Mouse (Mus musculus) midbrain, embryonic 16.5 days (tissue): ENCODE measurements around the gene Krt222. TPM values are rescaled to one million over a fixed set of nuclear protein-coding genes. Genes with fewer than 3 reads are reported as not detected.

Experiments used
- ATAC-seq: fragments of 200-750 bp; cut with Nextera tagmentation; 2 replicates; pipeline ENCODE4 v1.8.0; 2017; ENCODE audit warnings: moderate TSS enrichment
- H3K27ac ChIP-seq: fragments of 300-500 bp; sonication (generic); 2 replicates; pipeline ENCODE4 v1.5.1; 2014; ENCODE audit warnings: mild to moderate bottlenecking, low read length, mixed read lengths
- H3K27me3 ChIP-seq: fragments of 300-500 bp; sonication (generic); 2 replicates; pipeline ENCODE4 v1.6.1; 2014; ENCODE audit warnings: low read depth, low read length, mixed read lengths; ENCODE audit not compliant: control insufficient read depth, insufficient read depth
- H3K36me3 ChIP-seq: fragments of 300-500 bp; sonication (generic); 2 replicates; pipeline ENCODE4 v1.6.1; 2014; ENCODE audit warnings: mild to moderate bottlenecking, low read length, moderate library complexity, mixed read lengths; ENCODE audit not compliant: control insufficient read depth, insufficient read depth
- H3K4me1 ChIP-seq: fragments of 300-500 bp; sonication (generic); 2 replicates; pipeline ENCODE4 v1.6.1; 2014; ENCODE audit warnings: mild to moderate bottlenecking, low read length, mixed read lengths; ENCODE audit not compliant: control insufficient read depth, insufficient read depth
- H3K4me2 ChIP-seq: fragments of 300-500 bp; sonication (generic); 2 replicates; pipeline ENCODE4 v1.6.1; 2014; ENCODE audit warnings: mild to moderate bottlenecking, low read length, mixed read lengths
- H3K4me3 ChIP-seq: fragments of 300-500 bp; sonication (generic); 2 replicates; pipeline ENCODE4 v1.5.1; 2014; ENCODE audit warnings: low read depth, mild to moderate bottlenecking, low read length, moderate library complexity, mixed read lengths
- H3K9ac ChIP-seq: fragments of 300-500 bp; sonication (generic); 2 replicates; pipeline ENCODE4 v1.6.1; 2014; ENCODE audit warnings: low read depth, low read length, mixed read lengths
- H3K9me3 ChIP-seq: fragments of 300-500 bp; sonication (generic); replicated peaks from 2 replicates; pipeline ENCODE4 v1.6.1; 2014; ENCODE audit warnings: mild to moderate bottlenecking, low read length, mixed read lengths; ENCODE audit not compliant: control insufficient read depth, poor library complexity, severe bottlenecking
- WGBS: fragments of 180-500 bp; shearing (Covaris S2); extraction: QIAGEN DNeasy Blood & Tissue Kit; methylation state at CpG from one replicate; pipeline ENCODE4 v1.1.7; 2014; 5-methylcytosine and 5-hydroxymethylcytosine counted together
- polyA plus RNA-seq: library from polyadenylated mRNA; unstranded; fragments of >200 nt; fragmentation: Nextera tagmentation; extraction: Ambion mirVana; gene quantifications from 2 replicates; pipeline ENCODE4 v1.2.1, GENCODE M21; 2015

Krt222 gene
- polyA plus RNA-seq, 1 experiment from 2014 or later = 11.3 TPM

GRCm38 (mm10) chr11:99207449-99207848 lies 36.4 kb downstream of the Krt222 start:
- WGBS = 33% methylated on average over 2 of the region's 2 CpGs
- no peak overlapping the region for H3K4me3 ChIP-seq
- no peak for ATAC-seq
- H3K4me1 ChIP-seq = no peaks in the 10 kb centered on the region
- peaks cover 16% of the 10 kb centered on the region for H3K36me3 ChIP-seq
- H3K4me2 ChIP-seq = no peak overlapping the region
- no peaks in the 10 kb centered on the region for H3K27me3 ChIP-seq
- no peaks in the 10 kb centered on the region for H3K9me3 ChIP-seq
- H3K9ac ChIP-seq = no peak overlapping the region
- no peak overlapping the region for H3K27ac ChIP-seq

- no peak for ATAC-seq
- H3K4me1 ChIP-seq = no peaks in the 10 kb centered on the region
- no peak overlapping the region for H3K9ac ChIP-seq
- H3K36me3 ChIP-seq = peaks cover 11% of the 10 kb centered on the region
- H3K4me3 ChIP-seq = no peak overlapping the region
- no peak overlapping the region for H3K27ac ChIP-seq
- H3K4me2 ChIP-seq = no peak overlapping the region
- H3K9me3 ChIP-seq = no peaks in the 10 kb centered on the region
- WGBS = 35% methylated on average over 2 of the region's 2 CpGs
- no peaks in the 10 kb centered on the region for H3K27me3 ChIP-seq
These were observed 36.9 kb downstream of the Krt222 start for GRCm38 (mm10) chr11:99206954-99207353.

DNA sequence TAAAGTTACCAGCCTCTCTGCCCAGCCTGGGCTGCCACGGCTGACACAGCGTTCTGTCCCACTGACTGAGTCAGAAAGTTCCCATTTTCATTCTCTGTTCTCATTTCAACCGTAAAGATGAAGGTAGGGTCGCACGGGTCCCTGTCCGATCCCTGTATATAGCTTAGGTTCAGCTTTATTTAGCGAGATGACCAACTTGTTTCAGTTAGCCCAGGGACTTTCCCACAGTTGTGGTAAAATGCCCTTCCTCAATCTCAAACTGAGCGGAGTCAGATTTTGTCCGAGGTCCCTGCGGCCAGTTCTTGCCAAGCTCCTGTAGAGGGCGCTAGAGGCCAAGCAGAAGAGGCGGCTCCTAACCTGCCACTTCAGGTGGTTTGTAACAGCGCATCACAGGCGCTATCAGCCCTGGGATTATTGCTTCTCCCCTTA lies 54.7 kb downstream of the Krt222 start:
- H3K27ac ChIP-seq = no peak overlapping the region
- WGBS = 25% methylated on average over 14 of the region's 14 CpGs
- no peak overlapping the region for H3K4me2 ChIP-seq
- H3K9me3 ChIP-seq = no peaks in the 10 kb centered on the region
- H3K9ac ChIP-seq = no peak overlapping the region
- no peaks in the 10 kb centered on the region for H3K36me3 ChIP-seq
- ATAC-seq = no peak
- no peaks in the 10 kb centered on the region for H3K4me1 ChIP-seq
- no peaks in the 10 kb centered on the region for H3K27me3 ChIP-seq
- H3K4me3 ChIP-seq = no peak overlapping the region

DNA sequence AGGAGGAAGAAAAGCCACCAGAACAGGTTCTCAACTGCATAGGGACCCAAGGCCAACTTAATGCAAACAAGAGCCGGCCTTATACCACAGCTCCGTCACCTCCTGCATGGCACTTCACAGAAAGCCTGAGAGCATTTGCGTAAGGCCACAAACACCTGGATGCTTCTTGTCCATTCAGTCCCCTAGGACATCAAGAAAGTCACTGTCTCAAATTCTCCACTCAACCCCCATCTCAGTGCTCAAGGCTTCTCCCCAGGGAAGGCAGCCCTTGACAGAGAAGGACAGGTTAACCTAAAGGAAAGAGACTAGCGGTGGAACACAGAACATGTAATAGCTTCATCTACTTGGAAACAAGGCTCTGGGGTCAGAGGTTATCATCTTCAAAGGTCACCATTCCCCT lies 56.5 kb downstream of the Krt222 start:
- Histone ChIP-seq H3K27me3 (no peaks in the 10 kb centered on the region), H3K4me3 (no peak overlapping the region), H3K36me3 (no peaks in the 10 kb centered on the region), H3K9me3 (no peaks in the 10 kb centered on the region), H3K4me2 (no peak overlapping the region), H3K9ac (no peak overlapping the region), H3K4me1 (no peaks in the 10 kb centered on the region), H3K27ac (no peak overlapping the region)
- no peak for ATAC-seq
- WGBS = 92% methylated on average over 4 of the region's 4 CpGs

GRCm38 (mm10) chr11:99186836-99187235 lies 57.0 kb downstream of the Krt222 start:
- Histone ChIP-seq H3K4me1 (no peaks in the 10 kb centered on the region), H3K4me3 (no peak overlapping the region), H3K36me3 (no peaks in the 10 kb centered on the region), H3K27ac (no peak overlapping the region), H3K27me3 (no peaks in the 10 kb centered on the region), H3K4me2 (no peak overlapping the region), H3K9ac (no peak overlapping the region), H3K9me3 (no peaks in the 10 kb centered on the region)
- ATAC-seq = no peak
- WGBS = 76% methylated on average over 2 of the region's 2 CpGs

Other genes starting within 250 kb of the Krt222 start
- 20.4 and 29.1 TPM in 2 replicates for gene Top2a, start 219.9 kb downstream of the Krt222 start, polyA plus RNA-seq
- 117 and 119 TPM in 2 replicates for gene Igfbp4, start 202.8 kb downstream of the Krt222 start, polyA plus RNA-seq
- gene Tns4, start 154.8 kb downstream of the Krt222 start, polyA plus RNA-seq = 0.04 and 0.09 TPM in 2 replicates
- 0.15 TPM in 1 of 2 replicates, not detected in the other for gene Ccr7, start 89.0 kb downstream of the Krt222 start, polyA plus RNA-seq
- 270 and 326 TPM in 2 replicates for gene Smarce1, start 13.1 kb downstream of the Krt222 start, polyA plus RNA-seq
- not detected in 2 replicates for gene Krt24, start 41.2 kb upstream of the Krt222 start, polyA plus RNA-seq
- gene Krt25, start 78.9 kb upstream of the Krt222 start, polyA plus RNA-seq = 0.14 and 0.29 TPM in 2 replicates
- gene Krt26, start 93.9 kb upstream of the Krt222 start, polyA plus RNA-seq = 0.19 TPM in 2 replicates
- gene Krt27, start 107.0 kb upstream of the Krt222 start, polyA plus RNA-seq = not detected in 2 replicates
- gene Krt28, start 130.8 kb upstream of the Krt222 start, polyA plus RNA-seq = 0.29 and 0.46 TPM in 2 replicates
- 28.9 and 29.8 TPM in 2 replicates for gene Krt10, start 145.3 kb upstream of the Krt222 start, polyA plus RNA-seq
- gene Krt12, start 178.2 kb upstream of the Krt222 start, polyA plus RNA-seq = 0.14 TPM in 1 of 2 replicates, not detected in the other
- gene Krt20, start 194.1 kb upstream of the Krt222 start, polyA plus RNA-seq = 0.21 and 0.34 TPM in 2 replicates
- 0.11 TPM in 1 of 2 replicates, not detected in the other for gene Krt23, start 249.1 kb upstream of the Krt222 start, polyA plus RNA-seq